In genomic region chr7:27910952-27911351, GRCm38 (mm10) we compare ENCODE assay signal across 2 mouse cellular contexts.
DNase-seq lines count a peak whose midpoint lies in the region.

No protein-coding gene starts in this region.

- peak; percentile 66 for DNase-seq in Muller cell, postnatal 12 days (ENCODE audit: inconsistent ontology term)
- peak; percentile 51 for DNase-seq in ZHBTc4 (ENCODE audit: low read depth, low spot score)
